Mouse (Mus musculus) hematopoietic stem cell, adult 5-6 weeks (primary cell): Measurements from ENCODE around the gene Fbxo4. TPM values are rescaled to one million over a fixed set of nuclear protein-coding genes. Genes with fewer than 3 reads are reported as not detected.

Source experiments
- total RNA-seq: library from RNA; stranded (forward); fragments of 172-1452, 232-1000 nt; gene quantifications from 2 replicates; pipeline ENCODE4 v1.2.3, GENCODE M21; 2017

The Fbxo4 gene
- total RNA-seq, 1 experiment from 2014 or later = 18.8 TPM

Other genes with a start within 250 kb of the Fbxo4 start
- gene AW549877, start 16.2 kb upstream of the Fbxo4 start, total RNA-seq = 15.5 and 19.9 TPM in 2 replicates
- gene Oxct1, start 46.8 kb upstream of the Fbxo4 start, total RNA-seq = 206 and 358 TPM in 2 replicates